Mouse (Mus musculus): ENCODE results near the gene Hand1.

DNA sequence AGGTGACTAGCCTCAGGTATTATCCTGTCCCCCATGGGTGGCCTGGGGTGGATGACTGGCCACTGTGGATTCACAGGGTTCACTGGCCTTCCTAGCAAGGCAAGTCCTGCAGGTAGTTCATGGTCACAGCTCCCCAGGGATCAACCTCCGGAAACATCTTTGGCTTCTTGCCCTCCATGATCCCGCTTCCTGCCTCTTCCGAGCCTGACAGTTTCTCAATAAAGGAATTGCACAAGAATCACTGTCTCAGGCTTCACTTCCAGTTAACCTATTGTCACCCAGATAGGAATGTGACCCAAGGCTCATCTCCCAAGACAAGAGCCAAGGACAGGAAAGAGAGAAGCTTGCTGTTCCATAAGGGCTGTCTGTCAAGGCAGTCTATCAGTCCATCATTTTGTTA, 18.3 kb upstream of the Hand1 start:
- TF ChIP-seq POLR2A (IDR thresholded peaks at IDR 0.05; ENCODE audit: borderline replicate concordance, low read depth, low read length), result no peak
- no peak for TF ChIP-seq CTCF (IDR thresholded peaks at IDR 0.05; ENCODE audit: low read depth, low read length)

All from bone marrow macrophage, adult 2 months (primary cell).